Mouse (Mus musculus): ENCODE data around the gene Gm38392.

Gene Gm38392

DNA sequence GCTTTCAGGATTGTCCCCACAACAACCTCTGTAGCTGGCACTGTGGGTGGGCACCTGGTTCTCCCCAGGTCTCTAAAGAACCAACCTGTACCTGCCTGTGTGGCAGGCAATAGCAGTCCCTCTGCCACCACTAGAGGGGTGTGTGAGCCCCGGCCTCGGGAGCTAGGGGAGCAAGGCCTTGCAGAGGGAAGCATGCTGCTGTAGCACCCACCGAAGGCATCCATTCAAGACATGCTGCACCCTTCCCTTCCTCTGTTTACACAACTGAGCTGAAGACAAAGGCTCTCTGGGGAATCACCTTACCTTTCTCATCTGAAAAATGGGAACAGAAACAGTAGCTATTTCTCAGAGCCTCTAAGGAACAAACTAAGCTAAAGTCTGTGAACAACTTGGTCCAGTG lies 51.8 kb downstream of the Gm38392 start:
- DNase-seq = no peak

DNA sequence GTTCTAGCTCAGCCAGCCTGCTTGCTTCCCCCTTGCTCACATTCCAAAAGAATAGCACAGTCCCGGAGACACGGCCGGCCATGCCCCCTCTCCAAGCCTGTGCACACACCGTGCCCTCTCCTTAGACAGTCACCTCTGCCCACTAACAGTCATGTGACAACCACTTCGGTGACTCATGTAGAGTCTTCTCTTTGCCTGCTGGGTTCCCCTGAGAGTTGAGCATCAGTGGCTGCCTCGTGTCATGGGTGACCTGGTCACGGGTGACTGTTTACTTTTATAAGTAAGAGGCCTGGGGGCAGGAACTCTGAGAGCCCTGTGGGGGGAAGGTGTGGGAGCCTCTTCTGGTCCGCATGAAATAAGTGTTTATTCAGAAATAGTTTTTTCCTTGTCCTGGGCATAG lies 53.0 kb downstream of the Gm38392 start:
- no peak for DNase-seq

DNA sequence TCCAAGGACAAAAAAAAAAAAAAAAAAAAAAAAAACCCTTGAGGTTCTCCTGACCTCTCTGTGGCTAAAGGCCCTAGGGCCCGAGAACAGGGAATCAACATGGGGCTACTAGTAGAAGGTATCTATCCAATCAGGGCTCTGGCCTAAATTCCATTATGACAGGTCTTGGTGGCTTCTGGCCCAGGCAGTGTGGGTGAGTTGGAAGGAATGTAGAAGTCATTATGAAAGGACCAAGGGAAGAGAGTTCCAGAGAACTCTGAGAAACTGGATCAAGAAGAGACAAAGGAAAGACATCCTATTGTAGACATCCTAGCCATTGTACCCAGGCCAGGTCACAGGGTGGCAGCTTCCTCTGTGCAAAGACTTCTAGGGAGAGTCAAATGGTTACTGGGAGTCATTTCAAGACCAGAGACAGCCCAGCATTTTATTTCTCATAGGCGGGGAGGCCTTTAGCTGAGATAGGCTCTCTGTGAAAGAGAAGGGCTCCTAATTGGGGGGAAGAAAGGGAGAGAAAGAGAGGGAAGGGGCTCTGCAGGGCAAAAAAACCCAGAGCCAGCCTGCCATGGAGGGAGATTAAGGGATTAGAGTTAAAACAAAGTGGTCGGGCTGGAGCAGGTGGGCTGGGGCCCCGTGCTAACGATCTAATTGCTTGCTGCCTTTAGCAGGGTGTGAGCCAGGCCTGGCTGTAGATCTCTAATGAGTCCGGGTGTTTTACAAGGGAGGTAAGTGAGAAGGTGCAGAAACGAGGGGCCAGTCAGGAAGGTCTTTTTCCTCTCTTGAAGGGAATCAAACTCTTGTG lies 54.0 kb downstream of the Gm38392 start:
- DNase-seq = no peak

DNA sequence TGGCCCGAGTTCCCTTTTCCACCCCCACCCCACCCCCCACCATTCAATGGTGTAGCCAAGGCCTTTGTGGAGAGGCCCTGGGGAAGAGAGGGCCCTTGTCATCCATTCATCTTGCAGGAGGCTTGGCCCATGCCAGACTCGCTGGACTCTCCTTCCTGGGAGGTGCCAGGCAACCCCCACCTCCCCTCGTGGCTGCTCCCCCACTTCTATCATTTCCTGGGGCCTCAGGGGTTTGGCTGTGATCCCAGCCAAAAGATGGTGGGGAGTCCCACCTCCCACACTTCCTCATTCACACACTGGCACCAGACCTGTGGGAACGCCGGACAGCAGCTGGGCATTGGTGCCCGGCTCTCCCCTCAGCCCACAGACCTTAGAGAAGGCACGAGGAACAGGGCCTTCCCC lies 54.7 kb downstream of the Gm38392 start:
- no peak for DNase-seq

DNA sequence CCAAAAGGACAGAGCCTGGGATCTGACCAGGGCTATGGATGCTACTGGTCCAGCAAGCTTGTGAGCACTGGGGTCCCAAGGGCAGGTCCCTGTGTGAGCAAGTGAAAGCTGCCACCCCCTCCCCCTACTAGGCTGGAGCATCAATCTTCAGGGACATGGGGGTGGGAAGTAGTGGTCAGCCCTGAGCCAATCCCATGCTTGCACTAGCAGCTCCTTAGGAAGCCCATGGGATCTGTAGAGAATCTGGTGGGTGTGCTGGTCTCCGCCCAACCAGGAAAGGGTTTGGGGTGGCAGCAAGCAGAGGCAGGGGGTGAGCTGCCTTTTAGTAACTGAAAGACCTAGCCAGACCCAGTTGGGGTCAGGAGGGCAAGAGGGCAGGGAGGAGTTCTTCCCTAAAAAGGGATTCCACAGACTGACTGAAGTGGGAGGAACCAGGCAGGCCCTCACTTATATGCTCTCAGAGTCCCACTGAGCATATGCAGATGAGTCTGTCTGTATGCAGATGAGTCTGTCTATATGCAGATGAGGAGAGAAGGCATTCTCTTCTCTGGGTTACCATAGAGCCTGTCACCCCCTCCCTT lies 55.9 kb downstream of the Gm38392 start:
- DNase-seq = no peak

DNA sequence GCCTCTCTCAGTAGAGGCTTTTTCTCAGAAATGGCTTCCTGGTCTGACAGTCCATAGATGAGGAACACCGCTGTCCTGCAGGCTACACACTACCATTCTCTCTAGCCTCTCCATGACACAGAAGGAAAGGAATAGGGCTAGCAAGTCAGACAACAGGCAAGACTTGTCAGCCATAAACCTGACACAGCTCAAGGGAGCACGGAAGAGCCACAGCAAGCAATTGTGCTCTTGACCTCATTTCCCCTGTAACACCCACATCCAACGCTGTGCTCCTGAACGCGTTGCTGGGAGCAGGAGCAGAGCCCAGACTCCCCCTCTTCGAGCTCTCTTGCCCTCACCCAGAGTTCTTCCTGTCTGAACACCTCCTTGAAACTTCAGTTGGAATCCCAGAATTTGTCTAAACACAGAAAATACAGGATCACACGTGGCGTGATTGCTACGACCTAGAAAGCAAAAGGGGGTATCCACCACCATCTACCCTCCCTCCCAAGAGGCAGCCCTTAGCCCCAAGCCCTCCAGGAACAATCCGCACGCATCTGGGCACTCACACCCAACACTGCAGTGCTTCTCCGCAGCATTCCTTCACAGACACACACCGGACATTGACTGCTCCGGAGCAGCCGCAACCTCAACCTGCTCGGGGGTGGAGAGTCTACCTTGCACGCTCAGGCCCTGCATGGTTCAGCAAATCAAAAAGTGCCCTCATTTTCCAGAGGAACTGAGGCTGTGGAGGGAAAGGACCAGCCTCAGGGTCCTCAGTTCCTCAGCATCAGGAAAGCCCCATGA lies 56.6 kb downstream of the Gm38392 start:
- DNase-seq = peak in 1 of 2 experiments; percentile 34

DNA sequence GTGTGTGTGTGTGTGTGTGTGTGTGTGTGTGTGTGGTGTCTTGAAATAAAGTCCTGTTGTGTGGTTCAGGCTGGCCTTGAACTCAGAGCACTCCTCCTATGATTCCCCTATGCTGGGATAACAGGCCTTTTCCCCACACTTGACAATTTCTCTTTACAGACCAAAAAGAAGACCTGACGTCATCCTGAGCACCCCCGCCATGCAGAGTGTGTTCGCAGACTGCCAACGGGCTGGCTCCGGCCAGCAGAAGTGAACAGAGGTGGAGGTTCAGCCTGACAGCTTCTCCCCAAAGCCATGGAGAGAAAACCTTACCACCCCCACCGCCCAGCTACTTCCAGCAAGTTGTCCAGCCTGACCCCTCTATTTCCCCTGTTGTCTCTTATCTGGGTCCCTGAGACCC lies 57.5 kb downstream of the Gm38392 start:
- no peak for DNase-seq

DNA sequence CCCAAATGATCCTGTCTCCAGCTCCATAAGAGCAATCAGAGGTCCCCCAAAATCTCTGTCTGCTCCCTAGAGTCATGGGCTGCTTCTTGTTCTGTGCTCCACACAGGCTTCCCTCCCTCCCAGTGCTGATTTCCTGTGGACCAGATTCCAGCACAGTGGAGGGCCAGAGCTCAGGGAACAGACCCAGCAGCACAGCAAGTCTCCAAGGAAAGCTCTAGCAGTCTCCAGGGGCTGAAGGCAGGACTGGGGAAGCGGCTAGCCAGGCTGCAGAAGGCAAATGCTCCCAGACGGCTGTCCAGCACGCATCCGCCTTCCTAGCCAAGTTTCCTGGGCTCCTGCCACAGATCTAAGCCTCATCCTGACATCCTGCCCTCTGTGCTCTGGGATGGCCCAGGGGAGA lies 58.1 kb downstream of the Gm38392 start:
- DNase-seq = peak in 1 of 2 experiments; percentile 11

DNA sequence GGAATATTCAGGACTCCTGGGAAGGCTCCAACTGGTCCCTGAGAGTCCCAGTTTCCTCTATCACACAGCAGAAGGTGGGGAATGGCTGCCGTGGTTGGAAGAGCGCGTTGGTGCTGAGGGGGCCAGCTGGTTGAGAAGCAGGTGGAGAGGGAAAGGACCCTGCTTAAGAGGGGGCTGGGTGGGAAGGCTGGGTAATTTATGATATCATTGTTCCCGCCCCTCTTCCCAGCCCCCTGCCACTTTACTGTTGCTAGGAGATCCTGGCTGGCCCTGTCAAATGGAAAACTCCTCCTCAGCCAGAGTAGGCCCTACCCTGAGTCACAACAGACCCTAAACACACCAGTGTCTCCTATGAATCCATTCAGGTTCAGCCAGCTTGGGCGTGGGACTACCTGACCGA lies 59.0 kb downstream of the Gm38392 start:
- DNase-seq = no peak

DNA sequence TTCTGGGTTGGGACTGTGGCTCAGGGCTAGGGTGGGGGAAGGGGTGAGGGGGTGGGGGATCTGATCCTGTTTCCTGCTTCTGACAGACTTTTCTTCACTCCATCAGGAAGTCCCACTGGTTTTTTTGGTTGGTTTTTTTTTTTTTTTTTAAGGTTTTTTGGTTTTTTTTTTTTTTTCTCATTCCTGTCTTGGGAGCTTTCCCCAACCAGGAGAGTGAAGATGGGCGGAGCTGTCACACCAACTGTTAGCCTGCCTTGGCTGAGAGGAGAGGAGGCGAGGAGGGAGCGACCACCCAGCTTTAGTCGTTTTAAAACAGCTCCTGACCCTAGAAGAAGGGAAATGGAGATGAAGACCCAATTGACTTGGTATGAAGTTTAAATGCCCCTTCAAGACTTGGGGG lies 59.8 kb downstream of the Gm38392 start:
- no peak for DNase-seq

DNA sequence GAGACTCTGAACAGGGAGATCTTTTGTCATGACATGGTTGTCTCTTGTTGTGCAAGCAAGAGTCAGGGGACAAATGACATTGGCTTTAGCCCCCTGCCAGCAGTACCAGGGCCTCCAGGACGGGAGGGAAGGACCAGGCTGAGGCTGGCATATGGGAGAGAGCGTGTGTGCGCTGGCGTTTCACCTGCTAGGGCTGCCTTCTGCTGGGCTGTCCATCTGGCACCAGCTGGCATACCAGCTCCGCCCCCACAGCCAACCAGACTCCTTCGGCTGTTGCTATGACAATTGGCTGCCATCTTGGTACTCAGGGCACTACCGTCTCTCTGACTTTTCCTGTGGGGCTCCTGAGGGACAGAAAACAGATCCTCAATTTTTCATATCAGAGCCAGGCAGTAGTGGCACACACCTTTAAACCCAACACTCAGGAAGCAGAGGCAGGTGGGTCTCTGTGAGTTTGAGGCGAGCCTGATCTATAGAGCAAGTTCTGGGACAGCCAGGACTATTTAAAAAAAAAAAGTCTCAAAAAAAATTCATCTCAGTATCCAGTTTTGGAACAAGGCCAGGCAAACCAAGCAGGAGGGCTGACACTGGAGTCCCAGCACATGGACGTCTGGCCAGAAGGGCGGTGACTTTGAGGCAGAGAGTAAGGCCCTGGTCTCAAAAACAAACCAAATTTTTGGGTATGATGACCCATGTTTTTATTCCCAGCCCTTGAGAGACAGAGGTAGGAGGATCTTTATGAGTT lies 60.7 kb downstream of the Gm38392 start:
- no peak for DNase-seq

DNA sequence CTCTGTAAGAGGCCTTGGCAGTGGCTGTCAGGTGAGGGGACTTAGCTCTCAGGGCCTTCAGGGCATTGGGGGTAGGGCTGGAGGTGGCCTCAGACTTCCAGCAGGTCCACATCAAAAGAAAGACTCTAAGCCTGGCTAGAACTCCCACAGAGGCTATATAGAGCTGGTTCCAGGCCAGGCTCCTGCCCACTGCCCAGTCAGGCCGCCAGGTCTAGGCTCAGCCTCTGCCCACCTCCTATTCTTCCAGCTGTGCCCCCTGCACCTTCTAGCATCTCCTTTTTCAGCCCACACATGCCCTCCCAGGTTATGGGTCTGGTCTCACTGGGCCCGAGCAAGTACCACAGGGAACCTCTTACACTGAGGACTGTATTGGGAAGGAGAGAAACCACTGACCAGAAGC lies 62.1 kb downstream of the Gm38392 start:
- no peak for DNase-seq

DNA sequence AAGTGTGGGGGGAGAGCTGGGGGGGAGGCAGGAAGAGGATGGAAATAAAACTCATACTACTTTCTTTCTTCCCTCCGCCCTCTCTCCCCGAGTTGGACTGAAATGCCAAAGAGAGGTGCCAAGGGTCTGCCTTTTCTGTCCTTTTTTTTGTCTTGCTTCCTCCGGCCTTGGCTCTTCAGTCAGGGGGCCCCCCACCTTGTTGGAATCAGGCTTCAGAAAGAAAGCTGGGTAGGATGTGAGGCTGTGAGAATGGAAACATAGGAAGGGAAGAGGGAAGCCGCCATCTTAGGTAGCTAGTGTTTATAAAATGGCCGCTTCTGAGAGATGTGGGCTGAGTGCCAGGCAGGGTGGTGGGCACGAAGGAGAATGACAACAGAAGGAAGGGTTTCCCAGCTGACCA lies 64.6 kb downstream of the Gm38392 start:
- no peak for DNase-seq

DNA sequence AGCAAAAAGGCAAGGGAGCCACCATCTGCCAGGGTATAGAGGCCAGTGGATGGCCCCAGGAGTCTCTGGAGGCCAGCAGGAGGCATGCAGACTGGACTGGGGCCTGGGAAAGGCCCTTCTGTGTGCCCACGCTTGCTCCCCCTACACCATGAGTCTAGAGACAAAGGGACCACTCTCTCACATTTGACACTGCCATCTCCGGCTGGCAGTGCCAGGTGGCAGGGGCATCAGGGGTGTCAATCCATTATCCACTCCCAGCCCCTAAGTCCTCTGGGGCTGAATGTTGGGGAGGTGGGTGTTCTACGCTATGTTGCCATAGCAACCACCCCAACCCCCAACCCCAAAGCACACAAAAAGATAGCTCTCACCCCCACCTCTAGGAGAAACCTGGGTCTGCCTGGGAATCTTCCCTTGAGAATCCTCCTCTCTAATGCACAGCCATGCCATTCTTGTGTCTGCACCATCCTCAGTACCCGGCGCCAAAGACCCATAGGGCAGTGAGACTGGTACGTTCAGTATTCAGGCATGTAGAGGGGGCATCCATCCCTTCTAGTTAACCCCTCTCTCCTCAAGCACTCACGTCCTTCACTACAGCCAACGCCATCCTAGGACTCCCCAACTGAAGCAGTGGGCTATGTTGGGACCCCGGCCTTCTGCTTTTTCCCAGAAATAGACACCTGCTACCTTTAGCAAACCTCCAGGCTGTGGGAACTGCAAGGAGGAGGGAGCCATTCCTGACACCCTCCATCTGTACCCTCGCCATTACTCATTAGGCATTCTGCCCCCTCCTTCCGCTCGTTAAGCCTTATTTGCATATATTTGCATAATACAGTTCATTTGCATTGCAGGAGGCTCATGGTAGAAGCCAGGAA lies 65.3 kb downstream of the Gm38392 start:
- DNase-seq = no peak

DNA sequence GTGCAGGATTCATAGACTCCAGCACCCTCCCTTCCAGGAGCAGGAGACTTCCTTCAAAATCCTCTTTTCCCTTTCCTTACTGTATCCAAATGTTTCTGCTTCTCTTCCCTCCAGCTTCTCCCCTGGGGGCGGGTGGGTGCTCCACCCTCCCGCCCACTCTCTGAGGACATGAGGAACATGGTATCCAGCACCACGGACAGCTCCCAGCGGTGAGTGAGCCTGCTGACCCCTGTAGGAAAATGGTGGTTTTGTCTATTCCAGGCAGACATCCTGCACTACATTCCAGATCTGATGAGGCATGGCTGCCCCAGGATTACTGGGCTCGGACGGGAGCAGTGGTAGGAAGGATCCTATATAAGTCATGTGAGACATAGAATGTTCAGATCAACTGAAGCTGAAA lies 66.2 kb downstream of the Gm38392 start:
- DNase-seq = peak; percentile 83 to 90

DNA sequence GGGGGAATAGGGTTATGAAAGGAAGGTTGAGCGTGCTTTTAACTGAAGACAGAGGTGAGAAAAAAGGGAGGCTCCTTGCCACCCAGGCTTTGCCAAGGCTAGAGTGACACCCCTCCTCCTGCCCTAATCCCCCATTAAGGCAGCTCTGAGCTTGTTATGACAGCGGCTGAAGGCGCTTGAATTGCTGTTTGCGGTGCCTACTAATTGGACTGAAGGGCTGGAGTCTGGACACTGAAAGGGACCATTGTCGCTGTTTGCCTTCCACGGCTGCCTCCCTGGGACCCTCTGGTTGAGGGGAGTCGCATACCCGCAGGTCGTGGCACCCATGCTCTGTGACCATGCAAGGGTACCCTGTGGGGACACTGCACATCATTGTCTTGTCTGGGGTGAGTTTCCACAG lies 67.1 kb downstream of the Gm38392 start:
- DNase-seq = no peak

DNA sequence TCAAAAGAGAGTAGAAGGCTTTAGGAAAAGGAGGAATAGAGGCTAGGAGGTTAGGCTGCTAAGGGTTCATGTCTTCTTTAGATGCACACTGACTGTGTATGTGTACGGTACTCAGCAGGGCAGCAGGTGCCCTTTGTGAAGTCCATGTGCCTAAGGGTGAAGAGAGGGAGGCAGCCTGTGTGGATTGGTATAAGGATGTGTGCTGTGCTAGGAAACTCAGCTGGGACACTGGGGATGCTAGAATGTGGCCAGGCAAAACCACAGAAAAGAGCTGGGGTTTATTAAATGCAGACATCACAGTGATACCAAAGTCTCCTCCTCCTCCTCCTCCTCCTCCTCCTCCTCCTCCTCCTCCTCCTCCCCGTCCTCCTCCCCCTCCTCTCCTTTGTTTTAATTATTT lies 69.3 kb downstream of the Gm38392 start:
- no peak for DNase-seq

DNA sequence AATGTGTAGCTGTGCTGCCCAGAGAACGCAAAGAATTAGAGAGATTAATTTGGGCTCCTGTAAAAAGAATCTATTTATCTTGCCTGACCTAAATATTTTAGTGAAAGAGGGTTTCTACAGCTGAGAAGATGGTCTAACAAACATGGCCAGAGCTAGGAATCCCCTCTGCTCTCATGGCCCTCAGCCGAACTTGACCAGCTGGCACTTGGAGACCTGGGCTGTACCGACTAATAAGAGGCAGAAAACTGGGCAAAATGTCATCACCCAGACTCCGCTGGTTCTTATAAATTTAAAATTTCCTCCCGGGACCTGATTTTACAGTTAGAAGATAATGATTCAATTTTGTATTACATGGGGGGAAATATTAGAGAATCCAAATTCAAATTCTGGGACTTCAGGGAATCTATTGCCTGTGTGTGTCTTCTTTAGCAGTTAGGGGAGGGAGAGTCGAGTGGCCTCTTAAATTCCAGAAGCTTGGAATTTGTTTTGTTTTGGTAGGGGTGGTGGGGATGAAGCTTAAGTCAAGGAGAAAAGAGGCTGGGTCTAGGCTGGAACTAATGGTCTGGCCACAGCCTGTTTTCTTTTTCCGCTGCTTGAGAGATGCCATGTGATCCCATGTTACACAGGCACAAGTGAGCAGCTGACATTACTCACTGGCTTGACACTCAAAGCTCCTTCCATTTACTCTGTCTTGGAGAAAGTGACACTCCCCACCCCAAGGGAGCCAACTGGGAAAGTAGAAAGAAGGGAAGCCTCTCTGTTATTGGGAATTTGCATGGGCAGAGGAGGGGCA lies 70.3 kb downstream of the Gm38392 start:
- DNase-seq = no peak

DNA sequence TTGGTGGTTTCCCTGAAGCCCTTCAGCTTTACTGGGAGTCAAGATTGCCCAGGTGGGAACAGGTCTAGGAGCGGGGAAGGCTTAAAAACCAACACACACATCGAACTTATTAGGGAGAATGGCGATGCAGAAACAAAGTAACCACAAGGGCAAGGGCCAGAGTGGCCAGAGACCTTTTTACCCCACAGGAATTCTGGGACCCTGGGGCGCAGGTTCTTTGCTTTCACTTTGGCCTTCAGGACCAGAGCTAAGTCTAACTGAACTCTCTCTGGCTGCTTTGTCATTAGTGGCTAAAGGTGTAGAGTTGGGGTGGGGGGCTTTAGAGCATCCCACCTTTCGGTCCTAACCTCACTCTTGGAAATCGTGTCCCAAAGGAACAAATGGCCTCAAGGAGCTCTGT lies 70.9 kb downstream of the Gm38392 start:
- no peak for DNase-seq

DNA sequence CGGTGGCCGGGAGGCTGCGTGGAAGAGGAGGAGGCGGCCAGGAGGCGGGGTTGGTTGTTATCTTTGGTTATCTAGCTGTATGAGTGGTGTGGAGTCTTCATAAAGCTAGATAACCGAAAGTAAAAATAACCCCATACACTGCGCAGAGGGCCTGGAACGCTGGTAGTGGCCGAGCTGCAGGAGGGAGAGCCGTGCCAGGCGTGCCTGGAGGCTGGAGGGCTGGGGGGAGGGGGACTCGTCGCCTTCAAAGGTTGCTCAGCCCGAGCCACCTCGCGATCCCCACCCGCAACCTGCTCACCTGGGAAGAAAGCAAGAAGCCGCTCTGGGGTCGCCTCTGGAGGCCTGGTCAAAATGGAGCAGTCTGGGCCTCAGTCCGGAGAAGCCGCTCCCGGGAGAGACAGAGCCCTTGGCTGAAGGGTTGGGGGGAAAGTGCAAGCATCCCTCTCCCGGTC lies 71.4 kb downstream of the Gm38392 start:
- no peak for DNase-seq

DNA sequence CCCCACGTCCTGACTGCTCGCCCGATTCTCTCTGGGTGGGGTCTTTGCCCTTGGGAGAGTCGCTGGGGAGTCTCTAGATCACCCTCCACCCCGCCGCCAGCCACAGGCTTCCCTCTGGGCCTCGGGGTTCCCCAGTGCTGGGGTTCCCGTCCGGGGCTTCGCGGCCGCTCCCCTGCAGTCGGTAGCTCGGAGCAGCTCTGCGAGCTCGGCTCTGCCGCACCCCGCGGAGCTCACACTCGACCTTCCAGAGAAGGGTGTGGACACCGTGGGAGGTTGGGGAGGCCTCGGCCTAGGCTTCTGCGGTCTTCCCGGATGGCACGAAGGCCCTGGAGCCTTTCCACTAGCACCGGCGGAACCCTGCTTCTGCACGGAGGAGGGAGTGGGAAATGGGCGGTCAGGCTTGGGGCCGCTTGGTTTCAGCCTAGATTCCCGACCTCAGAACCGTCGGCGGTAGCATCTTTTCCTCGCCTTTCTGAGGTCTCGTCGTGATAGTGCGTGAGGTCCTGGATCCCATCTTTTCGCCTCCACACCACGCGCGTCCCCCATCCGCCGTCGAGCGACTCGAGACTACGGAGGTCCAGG lies 71.9 kb downstream of the Gm38392 start:
- DNase-seq = no peak

Measured in kidney, postnatal 25 days (tissue).